Mouse (Mus musculus): ENCODE data around the gene Gzf1. TPM values are rescaled to one million over a fixed set of nuclear protein-coding genes. Genes with fewer than 3 reads are reported as not detected.

Gene Gzf1
- 18.5 and 18.6 TPM in 2 replicates for polyA plus RNA-seq (2014; fragmentation: Nextera tagmentation; extraction: Ambion mirVana)

DNA sequence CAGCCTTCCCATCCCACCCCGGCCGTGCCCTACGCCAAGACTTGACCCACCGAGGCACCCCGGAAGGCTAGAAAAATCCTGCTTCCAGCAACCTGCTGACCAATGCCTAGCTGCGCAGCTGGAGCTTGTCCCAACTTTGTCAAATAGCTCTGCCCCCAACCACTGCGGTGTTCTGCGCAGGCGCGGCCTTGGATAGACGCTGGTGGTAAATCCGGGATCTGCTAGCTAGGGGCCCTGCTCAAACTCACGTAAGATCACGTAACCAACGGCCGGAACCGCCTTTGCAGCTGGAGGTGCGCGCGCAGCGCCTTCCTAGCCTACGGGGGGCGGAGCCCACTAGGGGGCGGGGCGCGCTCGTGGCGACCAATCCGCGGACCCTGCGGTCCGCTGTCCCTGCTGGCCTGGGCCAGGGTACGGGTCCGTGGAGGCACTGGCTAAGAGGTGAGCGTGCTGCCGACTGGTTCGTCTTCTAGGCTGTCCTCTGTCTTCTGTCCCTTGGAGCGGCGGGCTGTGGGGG, at the start of gene Gzf1:
Gene Gzf1, plus strand, starts transcription at position 249 of the 517 bp plus-strand sequence.
- no peaks in the 10 kb centered on the region for H3K27me3 ChIP-seq (ENCODE audit: control insufficient read depth, insufficient read depth, low read length)
- peaks cover 30% of the 10 kb centered on the region for H3K36me3 ChIP-seq (replicated peaks; ENCODE audit: control insufficient read depth, insufficient read depth)
- H3K4me1 ChIP-seq (replicated peaks; ENCODE audit: control insufficient read depth, insufficient read depth, low read length), result peaks cover 43% of the 10 kb centered on the region
- WGBS, result under 1% methylated on average over 39 of the region's 39 CpGs
- H3K4me3 ChIP-seq (replicated peaks; ENCODE audit: low read length), result peak within 1 kb of the TSS; percentile 70
- H3K4me2 ChIP-seq (replicated peaks), result peak within 1 kb of the TSS; percentile 93
- DNase-seq (ENCODE audit: low spot score), result peak; percentile 100
- H3K27ac ChIP-seq, result peak within 1 kb of the TSS; percentile 85
- peak; percentile 94 for ATAC-seq (ENCODE audit: low FRiP score)
- no peaks in the 10 kb centered on the region for H3K9me3 ChIP-seq (ENCODE audit: control insufficient read depth, low read length)
- H3K9ac ChIP-seq, result peak within 1 kb of the TSS; percentile 86

DNA sequence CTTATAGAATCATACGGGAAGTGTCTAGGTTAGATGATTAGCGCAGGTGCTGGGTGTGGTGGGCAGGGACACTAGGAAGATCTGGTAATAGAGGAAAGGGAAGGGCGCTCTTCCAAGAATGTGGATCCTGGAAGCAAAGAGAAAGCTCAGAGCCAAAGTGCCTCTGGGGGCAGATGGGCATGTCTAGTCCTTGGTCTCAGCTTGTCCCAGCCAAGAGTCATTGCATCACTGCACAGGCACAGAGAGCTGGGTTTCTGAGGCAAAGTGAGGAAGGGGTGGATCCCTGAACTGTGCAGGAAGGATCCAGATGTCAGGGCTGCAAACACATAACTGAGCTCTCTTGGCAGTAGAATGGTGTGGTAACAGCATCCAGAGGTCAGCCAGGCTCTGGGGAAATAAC, 49.2 kb upstream of the Gzf1 start:
- H3K9ac ChIP-seq, result no peak overlapping the region
- WGBS, result 96% methylated on average over 3 of the region's 3 CpGs
- H3K36me3 ChIP-seq (replicated peaks; ENCODE audit: control insufficient read depth, insufficient read depth), result no peaks in the 10 kb centered on the region
- no peaks in the 10 kb centered on the region for H3K4me1 ChIP-seq (replicated peaks; ENCODE audit: control insufficient read depth, insufficient read depth, low read length)
- H3K27me3 ChIP-seq (ENCODE audit: control insufficient read depth, insufficient read depth, low read length), result no peaks in the 10 kb centered on the region
- H3K9me3 ChIP-seq (ENCODE audit: control insufficient read depth, low read length), result no peaks in the 10 kb centered on the region
- ATAC-seq (ENCODE audit: low FRiP score) (no peak), DNase-seq (ENCODE audit: low spot score) (no peak)
- no peak overlapping the region for H3K4me3 ChIP-seq (replicated peaks; ENCODE audit: low read length)
- H3K27ac ChIP-seq, result no peak overlapping the region
- no peak overlapping the region for H3K4me2 ChIP-seq (replicated peaks)

- no peaks in the 10 kb centered on the region for H3K9me3 ChIP-seq (ENCODE audit: control insufficient read depth, low read length)
- H3K4me2 ChIP-seq (replicated peaks), result no peak overlapping the region
- H3K27me3 ChIP-seq (ENCODE audit: control insufficient read depth, insufficient read depth, low read length), result no peaks in the 10 kb centered on the region
- H3K36me3 ChIP-seq (replicated peaks; ENCODE audit: control insufficient read depth, insufficient read depth), result no peaks in the 10 kb centered on the region
- ATAC-seq (ENCODE audit: low FRiP score), result no peak
- DNase-seq (ENCODE audit: low spot score), result no peak
- H3K9ac ChIP-seq, result no peak overlapping the region
- H3K4me1 ChIP-seq (replicated peaks; ENCODE audit: control insufficient read depth, insufficient read depth, low read length), result no peaks in the 10 kb centered on the region
- 94% methylated on average over 4 of the region's 4 CpGs for WGBS
- H3K27ac ChIP-seq, result no peak overlapping the region
- no peak overlapping the region for H3K4me3 ChIP-seq (replicated peaks; ENCODE audit: low read length)
Observed at GRCm38 (mm10) chr2:148634466-148634865, 46.4 kb upstream of the Gzf1 start.

DNA sequence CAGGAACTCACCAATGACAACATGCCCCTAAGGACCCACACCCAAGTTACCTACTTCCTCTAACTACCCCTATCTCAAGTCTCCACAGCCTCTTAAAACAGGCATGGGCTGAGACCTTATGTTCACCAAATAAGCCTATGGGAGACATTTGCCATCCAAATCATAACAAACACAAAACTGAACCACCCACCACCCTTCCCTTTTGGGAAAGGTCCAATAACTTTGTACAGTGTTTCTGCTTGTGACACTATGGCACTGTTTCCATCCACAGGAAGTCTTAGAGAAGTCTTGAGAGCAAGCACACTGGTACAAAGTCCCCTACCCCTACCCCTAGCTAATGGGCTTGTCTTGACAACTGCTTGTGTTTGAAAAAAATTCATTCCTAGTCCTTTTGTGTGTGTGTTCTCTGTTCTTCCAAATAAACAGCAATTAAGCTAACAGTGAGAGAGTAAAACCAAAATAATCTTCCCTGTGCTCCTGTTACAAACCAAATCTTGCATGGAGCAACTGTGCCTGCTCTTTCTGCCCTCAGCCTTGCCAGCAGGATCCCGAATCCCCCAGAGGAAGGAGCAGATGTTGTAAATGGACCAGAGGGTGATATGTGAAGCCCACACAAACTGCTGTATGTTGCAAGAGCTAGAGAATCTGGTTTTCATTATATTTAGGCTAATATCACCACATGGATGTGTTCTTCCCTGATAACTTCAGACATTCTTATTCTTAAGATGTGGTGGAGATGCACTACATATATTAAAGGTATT, 38.0 kb upstream of the Gzf1 start:
- Histone ChIP-seq H3K9me3 (ENCODE audit: control insufficient read depth, low read length) (no peaks in the 10 kb centered on the region), H3K4me2 (replicated peaks) (no peak overlapping the region), H3K27ac (no peak overlapping the region), H3K4me1 (replicated peaks; ENCODE audit: control insufficient read depth, insufficient read depth, low read length) (no peaks in the 10 kb centered on the region), H3K36me3 (replicated peaks; ENCODE audit: control insufficient read depth, insufficient read depth) (no peaks in the 10 kb centered on the region), H3K27me3 (ENCODE audit: control insufficient read depth, insufficient read depth, low read length) (no peaks in the 10 kb centered on the region), H3K9ac (no peak overlapping the region), H3K4me3 (replicated peaks; ENCODE audit: low read length) (no peak overlapping the region)
- DNase-seq (ENCODE audit: low spot score) (no peak), ATAC-seq (ENCODE audit: low FRiP score) (no peak)
- WGBS, result 83% methylated on average over 1 of the region's 1 CpGs

DNA sequence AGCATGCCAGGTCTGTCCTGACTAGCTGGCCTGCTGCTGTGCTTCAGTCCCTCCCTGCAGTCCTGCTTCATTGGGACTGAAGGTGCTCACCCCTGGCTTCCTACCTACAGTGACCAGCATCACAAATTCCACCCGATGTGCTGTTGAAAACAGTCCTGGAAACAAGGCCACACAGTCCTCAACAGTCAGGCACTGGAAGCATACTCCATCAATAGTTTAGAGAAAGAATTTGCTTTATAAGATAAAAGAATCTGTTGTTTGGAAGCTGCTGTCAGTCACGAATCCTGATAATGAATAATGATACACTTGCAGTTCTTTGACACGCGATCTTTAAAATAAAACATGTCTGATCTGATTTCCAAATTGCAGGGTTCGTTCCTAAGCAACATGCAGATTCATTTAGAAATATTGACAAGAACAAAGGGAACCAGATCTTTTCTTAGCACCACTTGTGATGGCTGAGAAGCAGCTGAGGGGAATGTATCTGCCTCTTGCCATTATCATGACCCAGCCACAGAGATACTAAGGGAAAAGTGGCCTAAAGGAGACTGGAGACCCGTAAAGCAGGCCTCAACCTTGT, 36.3 kb upstream of the Gzf1 start:
- Histone ChIP-seq H3K9me3 (ENCODE audit: control insufficient read depth, low read length) (no peaks in the 10 kb centered on the region), H3K4me1 (replicated peaks; ENCODE audit: control insufficient read depth, insufficient read depth, low read length) (no peaks in the 10 kb centered on the region), H3K4me2 (replicated peaks) (no peak overlapping the region), H3K9ac (no peak overlapping the region), H3K27me3 (ENCODE audit: control insufficient read depth, insufficient read depth, low read length) (no peaks in the 10 kb centered on the region), H3K27ac (no peak overlapping the region), H3K4me3 (replicated peaks; ENCODE audit: low read length) (no peak overlapping the region), H3K36me3 (replicated peaks; ENCODE audit: control insufficient read depth, insufficient read depth) (no peaks in the 10 kb centered on the region)
- 72% methylated on average over 6 of the region's 6 CpGs for WGBS
- no peak for DNase-seq (ENCODE audit: low spot score)
- no peak for ATAC-seq (ENCODE audit: low FRiP score)

DNA sequence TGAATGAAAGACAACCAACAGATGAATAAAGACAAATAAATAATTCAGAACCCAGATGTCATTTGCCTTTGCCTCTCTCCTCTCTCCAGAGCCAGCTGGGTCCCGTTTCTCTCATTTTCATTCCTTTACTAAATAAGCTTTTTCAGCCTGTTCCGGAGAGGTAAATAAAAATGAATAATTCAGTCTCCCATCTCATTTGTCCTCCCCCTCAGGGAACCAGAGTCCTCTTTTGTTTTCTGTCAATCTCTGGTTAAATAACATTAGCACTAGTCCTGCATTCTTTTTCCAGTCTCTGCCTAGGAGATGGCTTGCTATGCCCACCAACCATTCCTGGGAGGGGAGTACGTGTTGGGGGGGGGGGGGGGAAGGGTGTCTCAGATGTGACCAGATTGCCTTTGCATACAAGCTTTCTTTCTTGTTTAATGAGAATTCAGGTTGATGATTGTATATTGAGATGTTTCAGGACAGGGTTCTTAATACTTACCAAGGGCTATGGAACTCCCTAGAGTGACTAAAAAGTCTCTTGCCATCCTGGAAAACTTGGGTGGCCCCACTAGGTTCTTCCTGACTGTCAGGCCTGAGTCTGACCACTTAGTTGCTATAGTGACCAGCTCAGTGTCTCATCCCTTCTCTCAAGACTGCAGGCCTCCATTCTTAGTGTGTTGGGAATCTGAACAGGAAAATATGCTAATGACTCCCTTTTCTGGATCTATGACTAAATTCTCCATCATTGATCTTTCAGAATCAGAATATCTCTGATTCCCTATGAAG, 30.1 kb upstream of the Gzf1 start:
- Histone ChIP-seq H3K9ac (no peak overlapping the region), H3K4me1 (replicated peaks; ENCODE audit: control insufficient read depth, insufficient read depth, low read length) (no peaks in the 10 kb centered on the region; the same call in 1 of the 2 replicates), H3K4me2 (replicated peaks) (no peak overlapping the region), H3K4me3 (replicated peaks; ENCODE audit: low read length) (no peak overlapping the region), H3K27me3 (ENCODE audit: control insufficient read depth, insufficient read depth, low read length) (no peaks in the 10 kb centered on the region), H3K36me3 (replicated peaks; ENCODE audit: control insufficient read depth, insufficient read depth) (no peaks in the 10 kb centered on the region), H3K9me3 (ENCODE audit: control insufficient read depth, low read length) (no peaks in the 10 kb centered on the region), H3K27ac (0 out of 2 replicates have a peak overlapping the region, but pooled peaks have one; percentile 39)
- WGBS, result 2% methylated on average over 3 of the region's 3 CpGs
- ATAC-seq (ENCODE audit: low FRiP score), result peak; percentile 78
- peak; percentile 59 for DNase-seq (ENCODE audit: low spot score)

- Histone ChIP-seq H3K4me1 (replicated peaks; ENCODE audit: control insufficient read depth, insufficient read depth, low read length) (no peaks in the 10 kb centered on the region; the same call in 1 of the 2 replicates), H3K9me3 (ENCODE audit: control insufficient read depth, low read length) (no peaks in the 10 kb centered on the region), H3K9ac (no peak overlapping the region), H3K4me2 (replicated peaks) (no peak overlapping the region), H3K27ac (no peak overlapping the region), H3K27me3 (ENCODE audit: control insufficient read depth, insufficient read depth, low read length) (no peaks in the 10 kb centered on the region), H3K4me3 (replicated peaks; ENCODE audit: low read length) (no peak overlapping the region), H3K36me3 (replicated peaks; ENCODE audit: control insufficient read depth, insufficient read depth) (no peaks in the 10 kb centered on the region)
- peak; percentile 75 for ATAC-seq (ENCODE audit: low FRiP score)
- DNase-seq (ENCODE audit: low spot score), result peak; percentile 84
- WGBS, result 3% methylated on average over 3 of the region's 3 CpGs
Observed at GRCm38 (mm10) chr2:148654961-148655360, 25.9 kb upstream of the Gzf1 start.

GRCm38 (mm10) chr2:148663458-148663857, 17.4 kb upstream of the Gzf1 start:
- Histone ChIP-seq H3K27ac (no peak overlapping the region), H3K27me3 (ENCODE audit: control insufficient read depth, insufficient read depth, low read length) (no peaks in the 10 kb centered on the region), H3K9me3 (ENCODE audit: control insufficient read depth, low read length) (no peaks in the 10 kb centered on the region), H3K4me2 (replicated peaks) (no peak overlapping the region), H3K4me3 (replicated peaks; ENCODE audit: low read length) (no peak overlapping the region), H3K36me3 (replicated peaks; ENCODE audit: control insufficient read depth, insufficient read depth) (no peaks in the 10 kb centered on the region), H3K9ac (no peak overlapping the region), H3K4me1 (replicated peaks; ENCODE audit: control insufficient read depth, insufficient read depth, low read length) (no peaks in the 10 kb centered on the region)
- no peak for DNase-seq (ENCODE audit: low spot score)
- 92% methylated on average over 1 of the region's 1 CpGs for WGBS
- no peak for ATAC-seq (ENCODE audit: low FRiP score)

All from hindbrain, embryonic 14.5 days (tissue).